Mouse (Mus musculus) layer of hippocampus, adult 18-20 months (tissue): ENCODE measurements around the gene Lrrc59. TPM values are rescaled to one million over a fixed set of nuclear protein-coding genes. Genes with fewer than 3 reads are reported as not detected.
"Not testable (repeated sequence)": the region's sequence is repeated elsewhere in the genome, so short reads cannot be mapped to it uniquely, and the experiment has no call there.

ENCODE experiments used
- DNase-seq, 2 experiments: peaks; one replicate each; pipeline ENCODE4 v3.0.0; 2022; ENCODE audit warnings: low spot score in 2 of 2
- total RNA-seq, 2 experiments: library from RNA; stranded (reverse); gene quantifications; 2 replicates each; pipeline ENCODE4 v1.2.3; 2021

Gene Lrrc59
- total RNA-seq, 2 experiments from 2014 or later: 78.3 to 87.0 TPM

DNA sequence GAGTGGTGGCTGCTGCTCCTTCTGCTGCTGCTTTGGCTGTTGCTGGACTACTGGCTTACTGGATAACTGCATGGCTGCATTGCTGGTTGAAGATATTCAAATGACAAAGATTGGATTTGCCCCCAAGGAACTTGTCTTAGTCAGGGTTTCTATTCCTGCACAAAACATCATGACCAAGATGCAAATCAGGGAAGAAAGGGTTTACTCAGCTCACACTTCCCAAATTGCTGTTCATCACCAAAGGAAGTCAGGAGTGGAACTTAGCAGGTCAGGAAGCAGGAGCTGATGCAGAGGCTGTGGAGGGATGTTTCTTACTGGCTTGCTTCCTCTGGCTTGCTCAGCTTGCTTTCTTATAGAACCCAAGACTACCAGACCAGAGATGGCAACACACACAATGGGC is 62.9 kb downstream of the Lrrc59 start:
- not testable (repeated sequence) for DNase-seq

Other genes with a start within 250 kb of the Lrrc59 start
- 1 to 10 TPM; 1.4 to 2.4 TPM for gene Abcc3, start 236.8 kb upstream of the Lrrc59 start, total RNA-seq
- gene Cacna1g, start 155.6 kb upstream of the Lrrc59 start, total RNA-seq: 10 to 100 TPM; 53.2 to 59.2 TPM
- gene Spata20, start 143.6 kb upstream of the Lrrc59 start, total RNA-seq: under 1 TPM in 1 of 2 experiments, not detected in 1; 0.79 TPM
- gene Epn3, start 129.8 kb upstream of the Lrrc59 start, total RNA-seq: 1 to 10 TPM; 2.1 to 2.2 TPM
- gene Mycbpap, start 108.0 kb upstream of the Lrrc59 start, total RNA-seq: 1 to 10 TPM; 2.1 to 3.7 TPM
- 1 to 10 TPM; 8.9 to 9.7 TPM for gene Rsad1, start 80.5 kb upstream of the Lrrc59 start, total RNA-seq
- under 1 TPM; 0.30 to 0.58 TPM for gene Chad, start 64.7 kb upstream of the Lrrc59 start, total RNA-seq
- gene Acsf2, start 27.9 kb upstream of the Lrrc59 start, total RNA-seq: 10 to 100 TPM; 17.2 to 19.2 TPM
- 10 to 100 TPM; 74.4 to 79.3 TPM for gene Mrpl27, start 24.0 kb downstream of the Lrrc59 start, total RNA-seq
- gene Eme1, start 24.2 kb downstream of the Lrrc59 start, total RNA-seq: under 1 TPM in 1 of 2 experiments, not detected in 1; 0.25 TPM
- 10 to 100 TPM; 22.8 to 24.6 TPM for gene Xylt2, start 47.7 kb downstream of the Lrrc59 start, total RNA-seq
- not detected for gene Gm11541, start 74.7 kb downstream of the Lrrc59 start, total RNA-seq
- under 1 TPM in 1 of 2 experiments, not detected in 1; 0.37 TPM for gene Cdc34b, start 112.0 kb downstream of the Lrrc59 start, total RNA-seq
- not detected for gene Tmem92, start 152.9 kb downstream of the Lrrc59 start, total RNA-seq